8 mouse cellular contexts compared by ENCODE assay signal in genomic region chr7:80152152-80152551, GRCm38 (mm10). TPM values are rescaled to one million over a fixed set of nuclear protein-coding genes. Genes with fewer than 3 reads are reported as not detected.
A peak's percentile ranks its signal among the peaks of the same experiment; 100 is the strongest.
DNase-seq lines count a peak whose midpoint lies in the region; ATAC-seq and TF ChIP-seq lines count a peak whose summit lies in the region.
"Had no signal": no experiment of that assay in that cellular context is flagged by ENCODE, and none has a peak within 500 bp of the region (broad histone marks: within the 10 kb centered on the region; RNA-seq: fewer than 3 reads in every experiment).

No protein-coding gene starts in this region.

- ATAC-seq in megakaryocyte, adult 5-6 weeks (ENCODE audit: poor library complexity, severe bottlenecking): no peak

- H3K36me3 ChIP-seq in E14TG2a.4 (ENCODE audit: insufficient read depth, low read length): no peaks in the 10 kb centered on the region
- H3K36me3 ChIP-seq: hindbrain, embryonic 15.5 days had no signal

- no peaks in the 10 kb centered on the region for H3K27me3 ChIP-seq in E14TG2a.4 (ENCODE audit: insufficient read depth, low read length)
- H3K27me3 ChIP-seq: hindbrain, embryonic 15.5 days had no signal

- peak; percentile 34 for TF ChIP-seq CTCF in left cerebral cortex, adult 2 months (IDR thresholded peaks at IDR 0.05)
- TF ChIP-seq CTCF in E14TG2a.4 (conservative IDR thresholded peaks at IDR 0.05; ENCODE audit: low read length): peak; percentile 83
- TF ChIP-seq CTCF in embryonic fibroblast, embryonic 13.5 days (IDR thresholded peaks at IDR 0.05; ENCODE audit: borderline replicate concordance, insufficient read depth, low read length): peak; percentile 40; the same call in 1 of the 2 replicates

- peaks cover 57% of the 10 kb centered on the region for H3K4me1 ChIP-seq in E14TG2a.4 (replicated peaks; ENCODE audit: low read depth, low read length)
- H3K4me1 ChIP-seq in embryonic fibroblast, embryonic 13.5 days (ENCODE audit: control insufficient read depth, insufficient read depth, low read length): no peaks in the 10 kb centered on the region
- H3K4me1 ChIP-seq: hindbrain, embryonic 15.5 days had no signal

- no peak for TF ChIP-seq POLR2A in embryonic fibroblast, embryonic 13.5 days (IDR thresholded peaks at IDR 0.05; ENCODE audit: low read depth, low read length)

- DNase-seq in left cerebral cortex, adult 2 months (ENCODE audit: extremely low spot score in 1 of 2, low spot score in 2 of 2): no peak
- DNase-seq in left cerebral cortex, postnatal 10 days (ENCODE audit: extremely low spot score in 1 of 2, low spot score in 2 of 2): no peak
- peak; percentile 48 to 50 for DNase-seq in B cell, adult 2 months
- no peak for DNase-seq in T-cell, adult 2 months (ENCODE audit: low spot score)

- intact Hi-C loops in left cerebral cortex, adult 2 months (cut with DNase I): no loop called here
- intact Hi-C loops in left cerebral cortex, postnatal 10 days (cut with DNase I): no loop called here

- H3K27ac ChIP-seq in left cerebral cortex, adult 2 months: no peak overlapping the region
- no peak overlapping the region for H3K27ac ChIP-seq in embryonic fibroblast, embryonic 13.5 days (ENCODE audit: insufficient read depth, low read length)
- H3K27ac ChIP-seq: hindbrain, embryonic 15.5 days had no signal

- H3K4me3 ChIP-seq in left cerebral cortex, adult 2 months: no peak overlapping the region
- no peak overlapping the region for H3K4me3 ChIP-seq in E14TG2a.4 (replicated peaks; ENCODE audit: low read length)
- H3K4me3 ChIP-seq in embryonic fibroblast, embryonic 13.5 days (ENCODE audit: insufficient read depth, low read length): no peak overlapping the region
- H3K4me3 ChIP-seq: hindbrain, embryonic 15.5 days had no signal

- no peaks in the 10 kb centered on the region for H3K9me3 ChIP-seq in E14TG2a.4 (ENCODE audit: low read length)
- H3K9me3 ChIP-seq: hindbrain, embryonic 15.5 days had no signal

RNA-seq across cellular contexts. Expression of gene Sema4b, which starts 34.5 kb away (rescaled TPM):
- 10 to 100 TPM; 19.4 to 20.6 TPM for total RNA-seq in left cerebral cortex, adult 2 months (2021)
- total RNA-seq in left cerebral cortex, postnatal 10 days (2021): 10 to 100 TPM; 23.5 to 23.7 TPM
- 6.4 and 8.0 TPM in 2 replicates for polyA plus RNA-seq in embryonic fibroblast, embryonic 13.5 days (2011; ENCODE audit: insufficient read length, low read depth, missing spikeins)
- 10.1 and 13.7 TPM in 2 replicates for total RNA-seq in megakaryocyte, adult 5-6 weeks (2015)
- 10.5 and 11.1 TPM in 2 replicates for total RNA-seq in megakaryocyte, adult 5-6 weeks (2017)

RNA-seq across cellular contexts. Expression of gene Idh2, which starts 37.0 kb away (rescaled TPM):
- total RNA-seq in left cerebral cortex, adult 2 months (2021): 10 to 100 TPM; 53.9 to 67.1 TPM
- total RNA-seq in left cerebral cortex, postnatal 10 days (2021): 10 to 100 TPM; 44.8 to 45.6 TPM
- 84.2 and 116 TPM in 2 replicates for polyA plus RNA-seq in embryonic fibroblast, embryonic 13.5 days (2011; ENCODE audit: insufficient read length, low read depth, missing spikeins)
- 74.9 and 77.7 TPM in 2 replicates for total RNA-seq in megakaryocyte, adult 5-6 weeks (2015)
- total RNA-seq in megakaryocyte, adult 5-6 weeks (2017): 85.5 and 90.4 TPM in 2 replicates

Comparison
In these comparisons a context has a peak if more than half of its experiments do, and no peak if none do; other contexts are left out.
1. DNase-seq: peak in B cell, adult 2 months (2 of 2); none in left cerebral cortex, adult 2 months (0 of 2), left cerebral cortex, postnatal 10 days (0 of 2) and T-cell, adult 2 months (single experiment).
2. Peak in every context shown above with its lines, with median percentiles within 50 percentile points of each other: CTCF ChIP-seq.